Mouse (Mus musculus) liver, postnatal 0 days (tissue): ENCODE measurements around the gene Dock11.

Source experiments
- CTCF ChIP-seq: sonication (generic); IDR thresholded peaks from 2 replicates; pipeline ENCODE4 v1.5.1; 2016; ENCODE audit warnings: antibody characterized with exemption, low read depth
- EP300 ChIP-seq: IDR thresholded peaks from 2 replicates; pipeline ENCODE4 v1.6.1; 2016; ENCODE audit warnings: antibody characterized with exemption, low read depth, mild to moderate bottlenecking

GRCm38 (mm10) chrX:35924705-35925264, 36.2 kb downstream of the Dock11 start:
- no peak for TF ChIP-seq CTCF
- TF ChIP-seq EP300, result no peak
